Mouse (Mus musculus): ENCODE data around the gene Pik3c2g. TPM values are rescaled to one million over a fixed set of nuclear protein-coding genes. Genes with fewer than 3 reads are reported as not detected.

Gene Pik3c2g
- total and polyA plus RNA-seq, 3 experiments, result not detected

- no peaks in the 10 kb centered on the region for H3K79me2 ChIP-seq (ENCODE audit: control insufficient read depth, insufficient read depth, low read length, poor library complexity)
- no peaks in the 10 kb centered on the region for H3K4me1 ChIP-seq (ENCODE audit: control insufficient read depth in 1 of 2, insufficient read depth in 2 of 2, low read length in 2 of 2)
- H3K4me3 ChIP-seq (ENCODE audit: control insufficient read depth in 1 of 2, insufficient read depth in 1 of 2, low read depth in 2 of 2, low read length in 2 of 2), result no peak overlapping the region
- H3K9me3 ChIP-seq (replicated peaks; ENCODE audit: insufficient read depth, low read length), result no peaks in the 10 kb centered on the region
- TF ChIP-seq USF1 (IDR thresholded peaks at IDR 0.05; ENCODE audit: low read depth, low read length) (no peak), EP300 (IDR thresholded peaks at IDR 0.05; ENCODE audit: low read depth in 1 of 2, low read length in 2 of 2) (no peak), HCFC1 (IDR thresholded peaks at IDR 0.05; ENCODE audit: low read depth, low read length) (no peak), ELF1 (IDR thresholded peaks at IDR 0.05; ENCODE audit: low read depth, low read length) (no peak), MYB (IDR thresholded peaks at IDR 0.05; ENCODE audit: low read depth, low read length) (no peak), MYC (IDR thresholded peaks at IDR 0.05; ENCODE audit: low read depth, low read length) (no peak), ZKSCAN1 (IDR thresholded peaks at IDR 0.05; ENCODE audit: low read depth, low read length) (no peak), UBTF (IDR thresholded peaks at IDR 0.05; ENCODE audit: borderline replicate concordance, insufficient read depth, low read depth, low read length) (no peak), GATA1 (IDR thresholded peaks at IDR 0.05; ENCODE audit: low read depth, low read length) (no peak), CHD1 (IDR thresholded peaks at IDR 0.05; ENCODE audit: low read depth, low read length) (no peak), NRF1 (IDR thresholded peaks at IDR 0.05; ENCODE audit: insufficient read depth, low read depth, low read length, poor library complexity, severe bottlenecking) (no peak), MEF2A (IDR thresholded peaks at IDR 0.05; ENCODE audit: extremely low read depth, insufficient replicate concordance, low read depth, low read length, poor library complexity, severe bottlenecking) (no peak), GABPA (IDR thresholded peaks at IDR 0.05; ENCODE audit: low read depth, low read length) (no peak), KAT2A (conservative IDR thresholded peaks at IDR 0.05; ENCODE audit: low read depth, low read length) (no peak), BHLHE40 (IDR thresholded peaks at IDR 0.05; ENCODE audit: borderline replicate concordance, low read depth, low read length) (no peak), MXI1 (IDR thresholded peaks at IDR 0.05; ENCODE audit: low read depth, low read length) (no peak), MAFK (IDR thresholded peaks at IDR 0.05; ENCODE audit: borderline replicate concordance, low read depth, low read length) (no peak), MAZ (IDR thresholded peaks at IDR 0.05; ENCODE audit: low read depth, low read length) (no peak), TCF12 (IDR thresholded peaks at IDR 0.05; ENCODE audit: low read depth, low read length) (no peak), RCOR1 (IDR thresholded peaks at IDR 0.05; ENCODE audit: low read depth, low read length) (no peak)
- no peak overlapping the region for H3K9ac ChIP-seq (ENCODE audit: control insufficient read depth, low read depth, low read length, poor library complexity, severe bottlenecking)
- H3K27me3 ChIP-seq (ENCODE audit: control insufficient read depth in 1 of 2, insufficient read depth in 2 of 2, low read length in 2 of 2), result no peaks in the 10 kb centered on the region
- no peak overlapping the region for H3K27ac ChIP-seq (ENCODE audit: control insufficient read depth, low read depth, low read length)
- no peak for DNase-seq (ENCODE audit: low read depth, low spot score)
- H3K36me3 ChIP-seq (ENCODE audit: control insufficient read depth in 1 of 2, insufficient read depth in 2 of 2, low read length in 2 of 2), result no peaks in the 10 kb centered on the region
Measured at GRCm38 (mm10) chr6:139589854-139590253, 2.8 kb downstream of the Pik3c2g start.

GRCm38 (mm10) chr6:139592081-139592480 is 5.1 kb downstream of the Pik3c2g start:
- Histone ChIP-seq H3K4me1 (ENCODE audit: control insufficient read depth in 1 of 2, insufficient read depth in 2 of 2, low read length in 2 of 2) (no peaks in the 10 kb centered on the region), H3K9ac (ENCODE audit: control insufficient read depth, low read depth, low read length, poor library complexity, severe bottlenecking) (no peak overlapping the region), H3K27ac (ENCODE audit: control insufficient read depth, low read depth, low read length) (no peak overlapping the region), H3K27me3 (ENCODE audit: control insufficient read depth in 1 of 2, insufficient read depth in 2 of 2, low read length in 2 of 2) (no peaks in the 10 kb centered on the region), H3K79me2 (ENCODE audit: control insufficient read depth, insufficient read depth, low read length, poor library complexity) (no peaks in the 10 kb centered on the region), H3K4me3 (ENCODE audit: control insufficient read depth in 1 of 2, insufficient read depth in 1 of 2, low read depth in 2 of 2, low read length in 2 of 2) (no peak overlapping the region), H3K9me3 (replicated peaks; ENCODE audit: insufficient read depth, low read length) (no peaks in the 10 kb centered on the region), H3K36me3 (ENCODE audit: control insufficient read depth in 1 of 2, insufficient read depth in 2 of 2, low read length in 2 of 2) (no peaks in the 10 kb centered on the region)
- DNase-seq (ENCODE audit: low read depth, low spot score), result no peak
- no peak for TF ChIP-seq POLR2A (IDR thresholded peaks at IDR 0.05; ENCODE audit: control insufficient read depth in 1 of 2, insufficient read depth in 1 of 2, low read depth in 1 of 2, low read length in 2 of 2, poor library complexity in 1 of 2)
- TF ChIP-seq UBTF (IDR thresholded peaks at IDR 0.05; ENCODE audit: borderline replicate concordance, insufficient read depth, low read depth, low read length), result no peak
- no peak for TF ChIP-seq ZKSCAN1 (IDR thresholded peaks at IDR 0.05; ENCODE audit: low read depth, low read length)
- no peak for TF ChIP-seq ZNF384 (IDR thresholded peaks at IDR 0.05; ENCODE audit: low read depth, low read length)
- TF ChIP-seq E2F4 (IDR thresholded peaks at IDR 0.05; ENCODE audit: borderline replicate concordance, low read depth, low read length), result no peak
- no peak for TF ChIP-seq RCOR1 (IDR thresholded peaks at IDR 0.05; ENCODE audit: low read depth, low read length)
- TF ChIP-seq KAT2A (conservative IDR thresholded peaks at IDR 0.05; ENCODE audit: low read depth, low read length), result no peak
- no peak for TF ChIP-seq MYB (IDR thresholded peaks at IDR 0.05; ENCODE audit: low read depth, low read length)
- TF ChIP-seq TCF12 (IDR thresholded peaks at IDR 0.05; ENCODE audit: low read depth, low read length), result no peak
- TF ChIP-seq POLR2AphosphoS5 (IDR thresholded peaks at IDR 0.05; ENCODE audit: borderline replicate concordance, low read depth, low read length), result no peak
- TF ChIP-seq MAFK (IDR thresholded peaks at IDR 0.05; ENCODE audit: borderline replicate concordance, low read depth, low read length), result no peak
- no peak for TF ChIP-seq ZC3H11A (IDR thresholded peaks at IDR 0.05; ENCODE audit: low read depth, low read length)
- TF ChIP-seq CHD1 (IDR thresholded peaks at IDR 0.05; ENCODE audit: low read depth, low read length), result no peak
- no peak for TF ChIP-seq NRF1 (IDR thresholded peaks at IDR 0.05; ENCODE audit: insufficient read depth, low read depth, low read length, poor library complexity, severe bottlenecking)
- TF ChIP-seq MAZ (IDR thresholded peaks at IDR 0.05; ENCODE audit: low read depth, low read length), result no peak
- no peak for TF ChIP-seq ELF1 (IDR thresholded peaks at IDR 0.05; ENCODE audit: low read depth, low read length)
- no peak for TF ChIP-seq CHD2 (IDR thresholded peaks at IDR 0.05; ENCODE audit: low read length)

All from MEL (cell line).